ENCODE assay signal across 8 mouse cellular contexts in genomic region chr9:65631354-65632021, GRCm38 (mm10). TPM values are rescaled to one million over a fixed set of nuclear protein-coding genes. Genes with fewer than 3 reads are reported as not detected.
DNase-seq lines count a peak whose midpoint lies in the region; ATAC-seq and TF ChIP-seq lines count a peak whose summit lies in the region.

No protein-coding gene starts in this region.

- 0 out of 2 replicates have a peak, but pooled peaks cover 7% of the 10 kb centered on the region for H3K36me3 ChIP-seq in heart, embryonic 13.5 days
- no peaks in the 10 kb centered on the region for H3K36me3 ChIP-seq in midbrain, embryonic 14.5 days (ENCODE audit: control insufficient read depth, insufficient read depth, low read length)

- H3K4me2 ChIP-seq in heart, embryonic 13.5 days = peak overlapping the region; percentile 91
- peak overlapping the region; percentile 97 for H3K4me2 ChIP-seq in midbrain, embryonic 14.5 days (ENCODE audit: low read length)

- no peak for TF ChIP-seq POLR2A in cortical plate, adult 2 months (IDR thresholded peaks at IDR 0.05; ENCODE audit: extremely low read depth, insufficient read depth, low read length)

- peak overlapping the region; percentile 91 for H3K9ac ChIP-seq in heart, embryonic 13.5 days
- peak overlapping the region; percentile 53; the same call in 1 of the 2 replicates for H3K9ac ChIP-seq in midbrain, embryonic 14.5 days (replicated peaks; ENCODE audit: low read length)

- peaks cover 9% of the 10 kb centered on the region for H3K27me3 ChIP-seq in heart, embryonic 13.5 days (replicated peaks)
- peaks cover 54% of the 10 kb centered on the region for H3K27me3 ChIP-seq in midbrain, embryonic 14.5 days (ENCODE audit: control insufficient read depth, insufficient read depth, low read length)

- TF ChIP-seq CTCF in cortical plate, adult 2 months (IDR thresholded peaks at IDR 0.05; ENCODE audit: extremely low read depth, insufficient read depth, low read length) = no peak

- ATAC-seq in heart, embryonic 13.5 days (ENCODE audit: extremely low read depth, insufficient number of reproducible peaks, low FRiP score, low TSS enrichment) = no peak
- no peak for ATAC-seq in midbrain, embryonic 14.5 days (ENCODE audit: low FRiP score, low TSS enrichment)

- H3K9me3 ChIP-seq in heart, embryonic 13.5 days = no peaks in the 10 kb centered on the region
- H3K9me3 ChIP-seq in midbrain, embryonic 14.5 days (ENCODE audit: control insufficient read depth, low read length) = no peaks in the 10 kb centered on the region

- H3K27ac ChIP-seq in heart, embryonic 13.5 days (replicated peaks) = peak overlapping the region; percentile 94
- H3K27ac ChIP-seq in cortical plate, adult 2 months (ENCODE audit: insufficient read depth, low read length) = no peak overlapping the region
- H3K27ac ChIP-seq in midbrain, embryonic 14.5 days (replicated peaks; ENCODE audit: low read depth, low read length) = no peak overlapping the region

- peaks cover 34% of the 10 kb centered on the region for H3K4me1 ChIP-seq in heart, embryonic 13.5 days
- no peaks in the 10 kb centered on the region; the same call in 1 of the 2 replicates for H3K4me1 ChIP-seq in cortical plate, adult 2 months (ENCODE audit: control insufficient read depth, insufficient read depth, low read length)
- peaks cover 19% of the 10 kb centered on the region for H3K4me1 ChIP-seq in midbrain, embryonic 14.5 days (ENCODE audit: control insufficient read depth, insufficient read depth, low read length)

- intact Hi-C loops in left cerebral cortex, postnatal 25 days (cut with DNase I) = no loop called here

- 11% methylated on average over 16 of the region's 16 CpGs for WGBS in heart, embryonic 13.5 days
- 16% methylated on average over 16 of the region's 16 CpGs for WGBS in midbrain, embryonic 14.5 days

- peak overlapping the region; percentile 68 for H3K4me3 ChIP-seq in heart, embryonic 13.5 days
- H3K4me3 ChIP-seq in cortical plate, adult 2 months (ENCODE audit: insufficient read depth, low read length) = peak overlapping the region; percentile 54; the same call in 1 of the 2 replicates
- peak overlapping the region; percentile 64 for H3K4me3 ChIP-seq in midbrain, embryonic 14.5 days (replicated peaks; ENCODE audit: low read depth, low read length)

- no peak for DNase-seq in heart, adult 9 months (ENCODE audit: low spot score in 2 of 2)
- peak; percentile 38 for DNase-seq in induced T-regulatory cell, adult 2 months (ENCODE audit: low read depth)
- DNase-seq in midbrain, embryonic 14.5 days = no peak
- DNase-seq in left cerebral cortex, postnatal 25 days (ENCODE audit: low spot score in 2 of 2) = no peak
- no peak for DNase-seq in layer of hippocampus, adult 9-10 months (ENCODE audit: low spot score)
- no peak for DNase-seq in right cerebral cortex, postnatal 14 days

RNA-seq across cellular contexts. Expression of gene Rbpms2, which starts 2.0 kb away (rescaled TPM):
- 106 and 109 TPM in 2 replicates for polyA plus RNA-seq in heart, embryonic 13.5 days (2015; fragmentation: Nextera tagmentation; extraction: Ambion mirVana)
- 4.0 and 4.9 TPM in 2 replicates for polyA plus RNA-seq in cortical plate, adult 2 months (2012; rRNA removed)
- polyA plus RNA-seq in midbrain, embryonic 14.5 days (2014; fragmentation: Nextera tagmentation; extraction: Ambion mirVana) = 2.4 and 3.5 TPM in 2 replicates
- total RNA-seq in left cerebral cortex, postnatal 25 days (2021) = 1 to 10 TPM; 2.2 to 3.2 TPM

RNA-seq across cellular contexts. Expression of gene Oaz2, which starts 36.3 kb away (rescaled TPM):
- polyA plus RNA-seq in heart, embryonic 13.5 days (2015; fragmentation: Nextera tagmentation; extraction: Ambion mirVana) = 249 and 267 TPM in 2 replicates
- polyA plus RNA-seq in cortical plate, adult 2 months (2012; rRNA removed) = 215 and 220 TPM in 2 replicates
- polyA plus RNA-seq in midbrain, embryonic 14.5 days (2014; fragmentation: Nextera tagmentation; extraction: Ambion mirVana) = 258 and 300 TPM in 2 replicates
- total RNA-seq in left cerebral cortex, postnatal 25 days (2021) = 100 to 1,000 TPM; 231 to 250 TPM

RNA-seq across cellular contexts. Expression of gene Pif1, which starts 44.5 kb away (rescaled TPM):
- 10.3 and 11.8 TPM in 2 replicates for polyA plus RNA-seq in heart, embryonic 13.5 days (2015; fragmentation: Nextera tagmentation; extraction: Ambion mirVana)
- polyA plus RNA-seq in cortical plate, adult 2 months (2012; rRNA removed) = 0.11 and 0.23 TPM in 2 replicates
- polyA plus RNA-seq in midbrain, embryonic 14.5 days (2014; fragmentation: Nextera tagmentation; extraction: Ambion mirVana) = 1.5 and 2.6 TPM in 2 replicates
- total RNA-seq in left cerebral cortex, postnatal 25 days (2021) = under 1 TPM; 0.27 to 0.46 TPM

RNA-seq across cellular contexts. Expression of gene Plekho2, which starts 51.6 kb away (rescaled TPM):
- polyA plus RNA-seq in heart, embryonic 13.5 days (2015; fragmentation: Nextera tagmentation; extraction: Ambion mirVana) = 10.7 and 11.9 TPM in 2 replicates
- polyA plus RNA-seq in cortical plate, adult 2 months (2012; rRNA removed) = 15.3 and 15.4 TPM in 2 replicates
- polyA plus RNA-seq in midbrain, embryonic 14.5 days (2014; fragmentation: Nextera tagmentation; extraction: Ambion mirVana) = 2.9 and 4.6 TPM in 2 replicates
- 10 to 100 TPM; 13.3 to 17.0 TPM for total RNA-seq in left cerebral cortex, postnatal 25 days (2021)

Comparison
In these comparisons a context has a peak if more than half of its experiments do, and no peak if none do; other contexts are left out.
1. RNA of gene Rbpms2, which starts 2.0 kb away (polyA plus RNA-seq): 106 to 109 TPM in heart, embryonic 13.5 days; 4.0 to 4.9 TPM in cortical plate, adult 2 months and 2.4 to 3.5 TPM in midbrain, embryonic 14.5 days; every median in the first group is over 10 times any median in the second.
2. Peak in every context shown above with its lines, with median percentiles within 50 percentile points of each other: H3K4me3 ChIP-seq.